Mouse (Mus musculus) midbrain, embryonic 14.5 days (tissue): ENCODE data around the gene Gm8947. TPM values are rescaled to one million over a fixed set of nuclear protein-coding genes. Genes with fewer than 3 reads are reported as not detected.

Experiments used
- polyA plus RNA-seq: library from polyadenylated mRNA; unstranded; fragments of >200 nt; fragmentation: Nextera tagmentation; extraction: Ambion mirVana; gene quantifications from 2 replicates; pipeline ENCODE4 v1.2.1, GENCODE M21; 2014

The Gm8947 gene
- polyA plus RNA-seq, 1 experiment from 2014 or later: not detected

Other genes with a start within 250 kb of the Gm8947 start
- 0.74 and 1.5 TPM in 2 replicates for gene Hmcn1, start 198.9 kb upstream of the Gm8947 start, polyA plus RNA-seq
- 0.16 TPM in 1 of 2 replicates, not detected in the other for gene Gm47985, start 9.8 kb upstream of the Gm8947 start, polyA plus RNA-seq
- not detected in 2 replicates for gene Gm47995, start 6.1 kb downstream of the Gm8947 start, polyA plus RNA-seq
- not detected in 2 replicates for gene 3110040M04Rik, start 11.7 kb downstream of the Gm8947 start, polyA plus RNA-seq
- gene Gm47996, start 17.8 kb downstream of the Gm8947 start, polyA plus RNA-seq: not detected in 2 replicates
- gene Ivns1abp, start 152.1 kb downstream of the Gm8947 start, polyA plus RNA-seq: 182 and 297 TPM in 2 replicates
- 19.9 and 20.3 TPM in 2 replicates for gene Swt1, start 236.1 kb downstream of the Gm8947 start, polyA plus RNA-seq
- 31.1 and 42.8 TPM in 2 replicates for gene Trmt1l, start 236.2 kb downstream of the Gm8947 start, polyA plus RNA-seq